Mouse (Mus musculus): ENCODE results near the gene Zfp598. TPM values are rescaled to one million over a fixed set of nuclear protein-coding genes. Genes with fewer than 3 reads are reported as not detected.
"Not testable (repeated sequence)": the region's sequence is repeated elsewhere in the genome, so short reads cannot be mapped to it uniquely, and the experiment has no call there.

Zfp598 gene
- polyA plus RNA-seq, 1 experiment from 2014 or later: 9.7 TPM

DNA sequence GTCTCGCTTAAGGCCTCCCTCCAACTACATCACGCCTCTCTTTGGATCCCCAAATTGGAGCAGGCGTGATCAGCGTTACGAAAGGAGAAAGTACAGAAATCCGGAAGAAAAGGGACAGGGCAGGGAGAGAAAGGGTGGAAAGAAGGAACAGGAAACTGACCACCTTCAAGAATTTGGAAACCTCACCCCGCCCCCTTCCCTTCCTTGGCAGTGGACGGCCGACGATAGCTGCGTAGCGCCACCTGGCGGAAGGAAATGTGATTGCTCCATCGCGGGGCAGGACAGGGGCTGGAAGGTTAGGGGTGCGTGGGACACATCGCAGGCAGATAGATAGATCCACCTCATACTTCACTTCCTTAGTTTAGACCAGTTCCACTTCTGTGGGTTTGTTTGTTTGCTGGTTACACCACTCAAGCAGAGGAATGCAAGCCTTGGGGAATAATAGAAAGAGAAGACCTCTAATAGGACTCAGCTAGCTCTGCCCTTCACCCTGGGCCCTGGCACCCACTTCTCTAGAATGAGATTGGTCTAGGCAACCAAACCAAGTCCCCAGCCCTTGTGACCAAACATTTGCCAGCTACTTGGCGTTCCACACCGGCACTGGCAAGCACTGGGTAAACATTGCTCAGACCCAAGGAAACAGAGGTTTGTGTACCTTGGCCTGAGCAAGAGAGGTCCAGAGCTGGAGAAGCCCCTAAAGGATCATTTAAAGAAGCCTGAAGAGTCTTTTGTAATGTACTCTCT lies 15.3 kb upstream of the Zfp598 start:
- no peaks in the 10 kb centered on the region; the same call in 1 of the 2 replicates for H3K27me3 ChIP-seq (ENCODE audit: control insufficient read depth, insufficient read depth, low read length)
- H3K4me2 ChIP-seq (replicated peaks; ENCODE audit: low read depth): peak overlapping the region; percentile 56
- no peaks in the 10 kb centered on the region for H3K36me3 ChIP-seq (ENCODE audit: control insufficient read depth, insufficient read depth, low read length)
- H3K9ac ChIP-seq (ENCODE audit: low read length): no peak overlapping the region
- peaks cover 6% of the 10 kb centered on the region; the same call in 1 of the 2 replicates for H3K4me1 ChIP-seq (replicated peaks; ENCODE audit: control insufficient read depth, insufficient read depth)
- peak; percentile 87 for DNase-seq (ENCODE audit: low spot score)
- H3K4me3 ChIP-seq (ENCODE audit: low read depth, low read length): peak overlapping the region; percentile 21; the same call in 1 of the 2 replicates
- H3K9me3 ChIP-seq (ENCODE audit: control insufficient read depth, low read length): no peaks in the 10 kb centered on the region
- peak; percentile 68 for ATAC-seq (ENCODE audit: low FRiP score, low TSS enrichment)
- TF ChIP-seq EP300 (optimal IDR thresholded peaks at IDR 0.05): no peak
- TF ChIP-seq CTCF (IDR thresholded peaks at IDR 0.05; ENCODE audit: low read depth): peak; percentile 99
- H3K27ac ChIP-seq (replicated peaks): no peak overlapping the region; the same call in 1 of the 2 replicates
- 3% methylated on average over 19 of the region's 19 CpGs for WGBS

GRCm38 (mm10) chr17:24654969-24655368 lies 14.5 kb upstream of the Zfp598 start:
- H3K27ac ChIP-seq (replicated peaks): no peak overlapping the region
- H3K4me2 ChIP-seq (replicated peaks; ENCODE audit: low read depth): no peak overlapping the region
- H3K4me1 ChIP-seq (replicated peaks; ENCODE audit: control insufficient read depth, insufficient read depth): peaks cover 6% of the 10 kb centered on the region; the same call in 1 of the 2 replicates
- H3K27me3 ChIP-seq (ENCODE audit: control insufficient read depth, insufficient read depth, low read length): no peaks in the 10 kb centered on the region; the same call in 1 of the 2 replicates
- no peak overlapping the region for H3K9ac ChIP-seq (ENCODE audit: low read length)
- no peak for TF ChIP-seq CTCF (IDR thresholded peaks at IDR 0.05; ENCODE audit: low read depth)
- no peak for TF ChIP-seq EP300 (optimal IDR thresholded peaks at IDR 0.05)
- 71% methylated on average over 4 of the region's 4 CpGs for WGBS
- DNase-seq (ENCODE audit: low spot score) (no peak), ATAC-seq (ENCODE audit: low FRiP score, low TSS enrichment) (no peak)
- no peaks in the 10 kb centered on the region for H3K36me3 ChIP-seq (ENCODE audit: control insufficient read depth, insufficient read depth, low read length)
- no peak overlapping the region for H3K4me3 ChIP-seq (ENCODE audit: low read depth, low read length)
- no peaks in the 10 kb centered on the region for H3K9me3 ChIP-seq (ENCODE audit: control insufficient read depth, low read length)

GRCm38 (mm10) chr17:24658017-24658758 lies 11.3 kb upstream of the Zfp598 start, which contains the start of gene Npw:
Npw (minus strand) TSS chr17:24658457.
- TF ChIP-seq EP300 (optimal IDR thresholded peaks at IDR 0.05): no peak
- no peak for TF ChIP-seq CTCF (IDR thresholded peaks at IDR 0.05; ENCODE audit: low read depth)
- H3K9ac ChIP-seq (ENCODE audit: low read length): peak within 1 kb of the TSS; percentile 59
- peak within 1 kb of the TSS; percentile 36 for H3K4me3 ChIP-seq (ENCODE audit: low read depth, low read length)
- no peaks in the 10 kb centered on the region; the same call in 1 of the 2 replicates for H3K27me3 ChIP-seq (ENCODE audit: control insufficient read depth, insufficient read depth, low read length)
- peak within 1 kb of the TSS; percentile 69 for H3K4me2 ChIP-seq (replicated peaks; ENCODE audit: low read depth)
- H3K36me3 ChIP-seq (ENCODE audit: control insufficient read depth, insufficient read depth, low read length): no peaks in the 10 kb centered on the region
- no peaks in the 10 kb centered on the region for H3K9me3 ChIP-seq (ENCODE audit: control insufficient read depth, low read length)
- H3K27ac ChIP-seq (replicated peaks): no peak within 1 kb of the TSS
- DNase-seq (ENCODE audit: low spot score) (peak; percentile 66), ATAC-seq (ENCODE audit: low FRiP score, low TSS enrichment) (peak; percentile 41)
- 1% methylated on average over 44 of the region's 47 CpGs for WGBS
- peaks cover 6% of the 10 kb centered on the region; the same call in 1 of the 2 replicates for H3K4me1 ChIP-seq (replicated peaks; ENCODE audit: control insufficient read depth, insufficient read depth)

- H3K27me3 ChIP-seq (ENCODE audit: control insufficient read depth, insufficient read depth, low read length); H3K4me2 ChIP-seq (replicated peaks; ENCODE audit: low read depth); DNase-seq (ENCODE audit: low spot score); H3K4me3 ChIP-seq (ENCODE audit: low read depth, low read length); H3K9me3 ChIP-seq (ENCODE audit: control insufficient read depth, low read length); H3K9ac ChIP-seq (ENCODE audit: low read length); H3K36me3 ChIP-seq (ENCODE audit: control insufficient read depth, insufficient read depth, low read length); H3K27ac ChIP-seq (replicated peaks); H3K4me1 ChIP-seq (replicated peaks; ENCODE audit: control insufficient read depth, insufficient read depth); ATAC-seq (ENCODE audit: low FRiP score, low TSS enrichment): not testable (repeated sequence)
- 59% methylated on average over 7 of the region's 7 CpGs for WGBS
These were observed 2.5 kb upstream of the Zfp598 start for GRCm38 (mm10) chr17:24667011-24667410.

GRCm38 (mm10) chr17:24667416-24667815 lies 2.1 kb upstream of the Zfp598 start:
- H3K36me3 ChIP-seq (ENCODE audit: control insufficient read depth, insufficient read depth, low read length): no peaks in the 10 kb centered on the region

GRCm38 (mm10) chr17:24669214-24669544 lies 308 bp upstream of the Zfp598 start:
- not testable (repeated sequence) for DNase-seq (ENCODE audit: low spot score); H3K9me3 ChIP-seq (ENCODE audit: control insufficient read depth, low read length); ATAC-seq (ENCODE audit: low FRiP score, low TSS enrichment); H3K4me1 ChIP-seq (replicated peaks; ENCODE audit: control insufficient read depth, insufficient read depth); H3K36me3 ChIP-seq (ENCODE audit: control insufficient read depth, insufficient read depth, low read length); H3K27me3 ChIP-seq (ENCODE audit: control insufficient read depth, insufficient read depth, low read length)
- Histone ChIP-seq H3K4me3 (ENCODE audit: low read depth, low read length) (peak overlapping the region; percentile 99), H3K9ac (ENCODE audit: low read length) (peak overlapping the region; percentile 38; the same call in 1 of the 2 replicates), H3K27ac (replicated peaks) (peak overlapping the region; percentile 91), H3K4me2 (replicated peaks; ENCODE audit: low read depth) (peak overlapping the region; percentile 55)
- 10% methylated on average over 15 of the region's 15 CpGs for WGBS

More at GRCm38 (mm10) chr17:24667416-24667815, 2.1 kb upstream of the Zfp598 start:
- Histone ChIP-seq H3K4me1 (replicated peaks; ENCODE audit: control insufficient read depth, insufficient read depth) (peaks cover 3% of the 10 kb centered on the region; the same call in 1 of the 2 replicates), H3K27me3 (ENCODE audit: control insufficient read depth, insufficient read depth, low read length) (no peaks in the 10 kb centered on the region), H3K27ac (replicated peaks) (no peak overlapping the region), H3K9ac (ENCODE audit: low read length) (no peak overlapping the region), H3K4me2 (replicated peaks; ENCODE audit: low read depth) (no peak overlapping the region), H3K4me3 (ENCODE audit: low read depth, low read length) (no peak overlapping the region), H3K9me3 (ENCODE audit: control insufficient read depth, low read length) (no peaks in the 10 kb centered on the region)
- ATAC-seq (ENCODE audit: low FRiP score, low TSS enrichment) (peak; percentile 68), DNase-seq (ENCODE audit: low spot score) (peak; percentile 84)
- 9% methylated on average over 6 of the region's 6 CpGs for WGBS
- no peak for TF ChIP-seq EP300 (optimal IDR thresholded peaks at IDR 0.05)
- peak; percentile 85 for TF ChIP-seq CTCF (IDR thresholded peaks at IDR 0.05; ENCODE audit: low read depth)
